Mouse (Mus musculus) cerebellum, adult 9-11 months (tissue): Measurements from ENCODE around the gene Stx6.
A peak's percentile ranks its signal among the peaks of the same experiment; 100 is the strongest.

Experiments
- DNase-seq: peaks from one replicate; pipeline ENCODE4 v3.0.0; 2022

Gene Stx6

GRCm38 (mm10) chr1:155236306-155237024 lies 78.0 kb downstream of the Stx6 start:
- peak; percentile 15 for DNase-seq

GRCm38 (mm10) chr1:155237390-155237789 lies 78.9 kb downstream of the Stx6 start:
- DNase-seq = no peak

GRCm38 (mm10) chr1:155238126-155238525 lies 79.6 kb downstream of the Stx6 start:
- no peak for DNase-seq

- DNase-seq = no peak
Measured at GRCm38 (mm10) chr1:155239169-155239568, 80.7 kb downstream of the Stx6 start.

GRCm38 (mm10) chr1:155239962-155240717 lies 81.6 kb downstream of the Stx6 start:
- DNase-seq = peak; percentile 33

GRCm38 (mm10) chr1:155241701-155242487 lies 83.4 kb downstream of the Stx6 start:
- no peak for DNase-seq

GRCm38 (mm10) chr1:155242488-155242745 lies 83.9 kb downstream of the Stx6 start:
- DNase-seq = no peak

GRCm38 (mm10) chr1:155243797-155244770 lies 85.6 kb downstream of the Stx6 start, which contains the start of gene BC034090:
TSS of gene BC034090 (minus strand) at chr1:155244444.
- DNase-seq = no peak

GRCm38 (mm10) chr1:155244771-155245211 lies 86.3 kb downstream of the Stx6 start:
- no peak for DNase-seq

GRCm38 (mm10) chr1:155245516-155245915 lies 87.0 kb downstream of the Stx6 start:
- no peak for DNase-seq

GRCm38 (mm10) chr1:155247441-155247840 lies 88.9 kb downstream of the Stx6 start:
- DNase-seq = no peak

- DNase-seq = no peak
Measured at GRCm38 (mm10) chr1:155248041-155248440, 89.5 kb downstream of the Stx6 start.

- DNase-seq = no peak
Measured at GRCm38 (mm10) chr1:155249896-155250295, 91.4 kb downstream of the Stx6 start.

- DNase-seq = no peak
Measured at GRCm38 (mm10) chr1:155250531-155251135, 92.1 kb downstream of the Stx6 start.

GRCm38 (mm10) chr1:155251596-155251995 lies 93.1 kb downstream of the Stx6 start:
- DNase-seq = no peak

- no peak for DNase-seq
Measured at GRCm38 (mm10) chr1:155252631-155253121, 94.2 kb downstream of the Stx6 start.

GRCm38 (mm10) chr1:155253126-155253525 lies 94.6 kb downstream of the Stx6 start:
- no peak for DNase-seq

GRCm38 (mm10) chr1:155254309-155254708 lies 95.8 kb downstream of the Stx6 start:
- no peak for DNase-seq
